Mouse (Mus musculus) mature B cell (primary cell): ENCODE data around the gene Bdkrb2.

Source experiments
- in situ Hi-C: fragments of 300-500 bp; cut with MboI; formaldehyde crosslinking; loops from 2 replicates; pipeline ENCODE4 v1.14.3; 2019

Gene Bdkrb2

GRCm38 (mm10) chr12:105592361-105592761 lies 29.3 kb downstream of the Bdkrb2 start:
- in situ Hi-C loops, result no loop called here

GRCm38 (mm10) chr12:105593471-105593870 lies 30.4 kb downstream of the Bdkrb2 start:
- in situ Hi-C loops, result no loop called here

DNA sequence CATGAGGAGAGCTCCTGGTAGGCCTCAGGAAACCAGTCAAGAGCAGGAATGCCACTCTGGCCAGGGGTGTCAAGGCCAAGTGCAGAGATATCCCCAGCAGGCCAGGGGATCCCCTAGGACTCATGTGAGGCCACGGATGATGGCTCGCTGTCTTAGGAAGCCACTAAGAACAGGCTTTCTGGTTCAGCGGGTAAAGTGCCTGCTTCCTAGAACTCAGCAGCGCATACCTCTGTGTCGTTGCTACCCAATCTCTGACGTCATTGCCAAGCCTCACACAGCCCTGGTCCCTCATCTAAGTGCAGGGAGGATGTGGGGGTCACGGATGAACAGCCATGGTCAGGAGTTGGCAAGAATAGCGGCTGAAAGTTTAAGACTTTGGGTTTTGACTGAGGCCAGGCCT lies 34.1 kb downstream of the Bdkrb2 start:
- in situ Hi-C loops, result no loop called here

- in situ Hi-C loops, result no loop called here
Observed at GRCm38 (mm10) chr12:105598503-105598902, 35.5 kb downstream of the Bdkrb2 start.

- in situ Hi-C loops, result no loop called here
Observed at GRCm38 (mm10) chr12:105599098-105599497, 36.1 kb downstream of the Bdkrb2 start.

DNA sequence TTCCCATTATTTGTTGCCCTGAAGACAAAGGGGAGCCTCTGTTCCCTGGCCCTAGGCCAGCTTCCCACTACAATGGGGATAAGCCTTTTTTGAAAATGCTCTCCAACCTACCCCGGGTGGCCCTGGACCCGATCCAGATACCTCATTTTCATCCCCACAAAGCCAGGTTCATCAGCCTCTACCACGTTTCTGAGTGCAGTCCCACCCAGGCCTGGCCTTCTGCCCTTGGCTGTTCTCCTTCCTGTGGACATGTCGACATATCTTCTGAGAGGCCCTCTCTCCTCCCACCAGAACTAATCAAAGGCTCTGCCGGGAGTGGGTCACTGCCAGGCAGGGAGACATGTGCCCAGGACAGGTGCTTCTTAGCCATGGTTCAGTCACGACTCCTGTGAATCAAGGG lies 38.6 kb downstream of the Bdkrb2 start:
- in situ Hi-C loops, result no loop called here

- in situ Hi-C loops, result no loop called here
Observed at GRCm38 (mm10) chr12:105602581-105603210, 39.7 kb downstream of the Bdkrb2 start, which contains the start of gene Bdkrb1. TSS of gene Bdkrb1 (plus strand) at chr12:105603085.

DNA sequence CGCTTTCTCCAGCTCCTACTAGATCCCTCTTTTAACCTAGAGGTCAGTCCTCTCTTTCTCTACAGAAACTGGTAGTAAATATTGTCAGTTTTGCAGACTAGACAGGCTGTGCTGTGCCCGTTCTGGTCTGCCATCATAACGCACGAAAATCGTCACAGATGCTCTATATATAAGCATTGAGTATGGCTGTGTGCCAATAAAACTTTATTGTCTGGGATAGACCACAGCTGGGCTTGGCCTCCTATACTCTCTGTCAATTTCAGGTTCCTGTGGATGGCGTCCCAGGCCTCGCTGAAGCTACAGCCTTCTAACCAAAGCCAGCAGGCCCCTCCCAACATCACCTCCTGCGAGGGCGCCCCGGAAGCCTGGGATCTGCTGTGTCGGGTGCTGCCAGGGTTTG lies 40.9 kb downstream of the Bdkrb2 start:
- in situ Hi-C loops, result no loop called here

GRCm38 (mm10) chr12:105605212-105605611 lies 42.2 kb downstream of the Bdkrb2 start:
- in situ Hi-C loops, result no loop called here

- in situ Hi-C loops, result no loop called here
Observed at GRCm38 (mm10) chr12:105606881-105607280, 43.9 kb downstream of the Bdkrb2 start.

DNA sequence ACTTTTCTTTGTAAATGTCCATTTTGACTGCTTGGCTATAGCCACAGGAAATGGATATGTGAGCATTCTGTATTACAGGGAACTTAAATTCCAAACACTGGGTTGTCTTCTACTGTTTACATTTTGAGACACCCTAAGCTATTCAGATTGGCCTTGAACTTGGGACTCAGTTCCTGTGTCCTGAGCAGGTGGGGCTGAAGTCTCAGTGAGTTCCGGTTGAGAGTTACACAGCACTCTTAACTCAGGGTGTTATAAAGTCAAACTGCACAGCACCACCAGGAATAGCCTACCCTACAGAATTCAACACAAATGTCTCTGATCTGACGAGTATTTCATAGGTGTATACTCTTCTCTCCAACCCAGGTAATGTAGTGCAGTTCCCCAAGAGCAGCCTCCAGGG lies 48.0 kb downstream of the Bdkrb2 start:
- in situ Hi-C loops, result no loop called here

DNA sequence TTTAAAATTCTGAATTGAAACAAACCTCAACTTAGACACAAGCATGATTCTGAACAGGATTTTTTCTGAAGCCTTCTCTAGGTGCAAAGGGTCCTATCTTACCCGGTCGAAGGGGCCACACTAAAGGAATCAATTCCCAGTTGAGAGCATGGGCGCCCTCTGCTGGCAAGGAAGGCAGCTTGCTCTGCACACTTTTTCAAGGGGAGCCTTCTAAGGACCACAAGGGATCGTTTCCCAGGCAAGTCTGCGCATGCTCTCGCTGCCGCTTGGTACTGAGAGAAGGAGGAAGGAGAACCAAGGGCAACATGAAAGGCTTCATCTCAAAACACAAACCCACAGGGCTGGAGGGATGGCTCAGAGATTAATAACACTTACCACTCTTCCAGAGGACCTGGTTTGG lies 48.7 kb downstream of the Bdkrb2 start:
- in situ Hi-C loops, result no loop called here

DNA sequence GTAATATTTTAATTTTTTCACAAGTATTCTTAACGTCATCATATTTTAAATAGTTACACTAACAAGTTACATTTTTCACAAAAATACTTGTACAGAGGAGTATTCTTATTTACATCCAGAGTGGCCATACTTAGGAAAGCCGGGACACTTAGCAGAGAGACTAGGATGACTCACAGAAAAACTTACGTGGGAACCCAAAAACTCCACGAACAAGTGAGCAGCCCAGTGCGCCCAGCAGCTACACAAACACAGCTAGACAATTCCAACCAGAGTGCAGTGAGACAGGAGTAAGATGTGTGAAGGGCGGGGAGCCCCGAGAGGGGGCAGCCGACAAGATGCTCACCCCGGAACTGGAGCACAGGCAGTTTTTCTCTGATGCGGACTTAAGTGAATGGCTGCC lies 50.5 kb downstream of the Bdkrb2 start:
- in situ Hi-C loops, result no loop called here

GRCm38 (mm10) chr12:105622048-105622447 lies 59.0 kb downstream of the Bdkrb2 start:
- in situ Hi-C loops, result no loop called here

- in situ Hi-C loops, result no loop called here
Observed at GRCm38 (mm10) chr12:105622981-105623539, 60.0 kb downstream of the Bdkrb2 start.

DNA sequence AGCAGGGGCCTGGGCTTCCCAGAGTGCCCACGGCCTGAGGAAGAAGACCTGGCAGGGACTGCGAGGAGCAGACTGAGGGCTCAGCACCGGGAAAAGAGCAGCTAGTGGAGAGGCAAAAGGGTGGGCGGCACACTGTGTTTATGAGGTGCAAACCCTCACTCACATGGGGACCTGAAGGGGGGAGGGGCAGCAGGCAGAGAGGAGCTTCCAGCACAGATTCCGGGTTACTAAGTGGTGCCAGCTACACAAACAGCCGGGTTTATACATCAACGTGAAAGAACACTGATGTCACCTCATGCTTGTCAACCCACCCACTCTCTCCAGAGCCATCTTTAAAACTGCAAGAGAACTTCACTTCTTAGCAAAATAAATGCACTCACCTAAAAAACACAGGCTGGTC lies 62.8 kb downstream of the Bdkrb2 start:
- in situ Hi-C loops, result no loop called here

GRCm38 (mm10) chr12:105634374-105635067 lies 71.5 kb downstream of the Bdkrb2 start:
- in situ Hi-C loops, result no loop called here

GRCm38 (mm10) chr12:105636551-105636950 lies 73.5 kb downstream of the Bdkrb2 start:
- in situ Hi-C loops, result no loop called here

DNA sequence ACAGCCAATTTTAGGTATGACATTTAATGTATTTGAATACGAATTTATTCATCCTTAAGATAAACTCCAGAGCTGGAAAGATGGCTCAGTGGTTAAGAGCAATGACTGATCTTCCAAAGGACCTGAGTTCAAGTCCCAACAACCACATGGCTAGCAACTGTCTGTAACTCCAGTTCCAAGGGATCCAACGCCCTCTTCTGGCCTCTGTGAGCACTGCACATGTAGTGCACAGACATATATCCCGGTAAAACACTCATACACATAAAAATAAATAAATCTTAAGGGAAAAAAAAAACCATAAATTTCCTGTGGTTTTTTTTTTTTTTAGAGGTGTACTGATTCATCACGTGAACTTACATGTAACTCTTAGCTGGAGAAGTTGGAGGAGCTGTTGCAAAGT lies 74.5 kb downstream of the Bdkrb2 start:
- in situ Hi-C loops, result no loop called here

- in situ Hi-C loops, result no loop called here
Observed at GRCm38 (mm10) chr12:105642770-105643321, 79.8 kb downstream of the Bdkrb2 start.
